Mouse (Mus musculus) megakaryocyte, adult 5-6 weeks (primary cell): ENCODE results near the gene Sf3b2. TPM values are rescaled to one million over a fixed set of nuclear protein-coding genes. Genes with fewer than 3 reads are reported as not detected.

Experiments
- ATAC-seq: 2 replicates; pipeline ENCODE4 v1.8.0; 2016; ENCODE audit warnings: mild to moderate bottlenecking, inconsistent platforms; ENCODE audit not compliant: poor library complexity, severe bottlenecking
- total RNA-seq, 2 experiments: library from RNA; stranded (forward) in 1 of 2; stranded (reverse) in 1 of 2; fragments of 153-499, 151-499 nt in 1 of 2; fragments of 221-1000, 200-1000 nt in 1 of 2; gene quantifications; 2 replicates each; pipeline versions ENCODE4 v1.2.3 to v1.2.4; 2015 to 2017

Sf3b2 gene
- total RNA-seq (2015) (109 TPM in 2 replicates), total RNA-seq (2017) (240 and 249 TPM in 2 replicates)

DNA sequence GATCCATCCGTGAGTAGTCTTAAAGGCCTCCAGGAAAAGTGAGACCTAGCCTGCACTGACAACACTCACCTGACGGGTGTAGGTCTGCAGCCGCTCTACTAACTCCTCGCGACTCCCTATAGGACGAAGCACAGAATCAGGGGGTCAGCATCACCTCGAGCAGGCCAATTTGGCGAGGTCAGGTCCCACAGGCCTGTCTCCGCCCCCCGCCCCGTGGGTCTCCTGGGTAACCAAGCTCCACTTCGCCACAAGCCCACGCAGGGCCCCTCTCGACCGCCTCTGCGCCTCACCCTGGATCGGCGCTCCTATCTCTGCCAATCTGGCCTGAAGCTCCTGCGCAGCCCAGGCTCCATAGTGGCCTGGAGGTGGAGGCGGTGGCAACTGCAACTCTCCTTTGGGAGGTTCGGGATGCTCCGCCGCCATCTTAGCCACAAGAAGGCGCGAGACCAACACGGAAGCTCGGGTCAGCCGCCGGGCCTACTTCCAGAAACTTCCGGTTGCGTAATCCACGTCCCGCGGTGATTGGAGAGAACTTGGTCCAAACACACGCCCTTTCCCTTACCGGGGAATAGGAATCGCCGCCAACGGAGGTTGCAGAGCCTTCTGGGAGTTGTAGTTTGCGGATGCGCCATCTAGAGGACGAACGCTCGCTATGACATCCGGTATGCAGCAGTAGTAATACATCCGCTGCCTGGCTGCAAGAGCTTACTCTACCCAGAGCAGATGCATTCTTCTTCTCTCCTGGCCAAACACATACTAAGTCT lies at the start of gene Sf3b2:
Gene Sf3b2, minus strand, starts transcription at position 484 of the 764 bp plus-strand sequence.
- peak; percentile 98 for ATAC-seq

DNA sequence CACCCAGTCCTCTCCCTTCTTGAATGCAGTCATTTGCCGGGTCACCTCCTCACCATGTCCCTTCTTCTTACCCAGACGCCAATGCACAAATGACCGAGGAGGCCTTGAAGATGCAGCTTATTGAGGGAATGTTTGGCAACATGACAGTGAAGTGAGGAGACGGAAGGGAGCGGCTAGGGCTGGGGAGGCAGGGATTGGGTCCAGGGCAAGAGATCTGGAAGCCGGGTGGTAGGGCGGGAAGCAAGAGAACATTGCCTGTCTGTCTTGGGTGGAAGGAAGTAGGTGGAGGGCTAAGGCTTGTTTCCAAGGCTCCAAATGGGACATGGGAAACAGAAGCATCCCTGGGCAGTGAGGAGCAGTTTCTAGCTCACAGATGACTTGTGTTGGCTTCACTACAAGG lies 46.1 kb upstream of the Sf3b2 start:
- ATAC-seq = no peak

DNA sequence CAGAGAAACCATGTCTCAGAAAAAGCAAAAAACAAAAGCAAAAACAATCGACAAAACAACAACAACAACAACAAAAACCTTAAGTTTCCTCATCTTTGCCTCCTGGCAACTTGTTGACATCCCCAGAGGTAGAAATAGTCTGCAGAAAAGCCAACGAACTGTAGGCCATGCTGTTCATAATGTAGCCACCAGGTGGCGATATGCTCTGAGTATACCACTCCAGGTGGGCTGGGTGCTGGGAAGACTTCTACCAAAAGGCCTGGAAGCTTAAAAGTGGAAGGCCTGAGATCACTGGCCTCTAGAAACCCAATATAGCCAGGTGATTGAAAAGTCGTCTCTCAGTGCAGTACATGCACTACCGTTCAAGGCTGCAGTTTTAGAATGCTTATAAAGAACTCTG lies 42.7 kb upstream of the Sf3b2 start:
- ATAC-seq = peak; percentile 67

DNA sequence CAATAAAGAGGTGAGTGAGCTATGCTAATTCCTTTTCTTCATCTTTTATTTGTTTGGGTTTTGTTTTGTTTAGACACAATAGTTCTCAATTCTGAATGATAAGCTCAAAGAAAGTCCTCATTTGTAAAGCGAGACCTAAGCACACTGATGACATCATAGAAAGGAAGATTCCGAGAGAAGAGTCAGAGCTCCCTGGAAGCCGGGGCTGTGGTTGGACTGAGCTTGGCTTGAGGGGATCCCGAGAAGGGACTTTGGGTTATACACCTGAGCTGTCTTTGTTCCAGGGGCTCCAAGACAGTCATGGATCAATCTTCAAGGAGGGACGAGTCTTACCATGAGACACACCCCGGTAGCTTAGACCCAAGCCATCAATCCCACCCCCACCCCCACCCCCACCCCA lies 40.2 kb upstream of the Sf3b2 start, which contains the start of gene Catsper1:
Gene Catsper1, plus strand, starts transcription at position 301 of the 400 bp plus-strand sequence.
- ATAC-seq = no peak

DNA sequence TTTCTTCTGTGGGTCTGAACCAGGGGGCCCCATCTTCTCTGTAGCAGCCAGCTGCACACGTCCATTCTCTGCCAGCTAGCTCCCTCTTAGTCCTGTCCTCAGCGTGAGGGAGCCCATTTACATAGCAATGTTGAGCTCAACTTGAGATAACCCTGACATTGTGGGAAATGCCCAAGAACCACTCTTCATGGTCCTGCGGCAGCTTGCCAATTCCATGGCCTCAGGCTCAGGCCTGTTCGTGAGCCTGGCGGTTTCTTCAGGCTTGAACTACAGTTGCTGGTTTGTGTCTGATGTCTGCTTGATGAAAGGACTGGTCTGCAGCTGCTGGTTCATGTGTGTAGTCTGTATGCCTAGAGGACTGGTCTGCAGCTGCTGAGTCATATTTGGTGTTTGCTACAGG lies 39.5 kb upstream of the Sf3b2 start:
- ATAC-seq = no peak

DNA sequence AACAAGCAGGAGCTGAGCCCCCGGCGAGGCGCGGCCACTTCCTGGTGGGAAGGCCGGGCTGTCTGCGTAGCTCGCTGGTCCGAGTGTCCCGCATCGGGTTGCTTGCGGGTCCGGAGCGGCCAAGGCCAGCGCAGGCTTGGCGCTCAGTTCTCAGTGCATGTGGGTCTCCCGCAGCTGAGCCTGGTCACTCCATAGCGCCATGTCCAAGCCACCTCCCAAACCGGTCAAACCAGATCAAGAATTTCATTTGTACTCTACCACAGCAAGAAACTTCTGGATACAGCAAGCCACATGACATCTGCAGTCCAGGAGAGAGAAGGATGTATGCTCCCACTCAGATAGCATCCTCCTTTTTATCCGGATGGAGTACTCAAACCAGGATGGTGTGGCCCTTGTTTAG lies 32.7 kb upstream of the Sf3b2 start:
- no peak for ATAC-seq

DNA sequence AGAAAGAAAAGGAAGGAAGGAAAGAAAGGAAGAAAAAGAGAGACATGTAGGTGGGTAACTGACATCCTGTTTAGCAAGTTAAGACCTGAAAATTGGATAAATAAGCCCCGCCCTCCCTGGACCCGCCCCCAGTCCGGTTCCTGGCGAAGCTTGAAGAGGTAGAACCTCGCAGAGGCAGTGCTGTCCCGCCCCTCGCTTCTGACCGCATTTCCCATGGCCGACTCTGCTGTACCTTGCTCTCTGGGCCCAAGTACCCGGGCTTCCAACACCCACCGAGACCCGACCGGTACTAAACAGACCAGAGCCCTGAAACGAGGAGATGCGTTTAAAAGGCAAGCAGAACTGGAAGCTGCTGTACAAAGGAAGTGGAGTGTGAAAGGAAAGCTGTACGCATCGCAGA lies 28.5 kb upstream of the Sf3b2 start:
- no peak for ATAC-seq

DNA sequence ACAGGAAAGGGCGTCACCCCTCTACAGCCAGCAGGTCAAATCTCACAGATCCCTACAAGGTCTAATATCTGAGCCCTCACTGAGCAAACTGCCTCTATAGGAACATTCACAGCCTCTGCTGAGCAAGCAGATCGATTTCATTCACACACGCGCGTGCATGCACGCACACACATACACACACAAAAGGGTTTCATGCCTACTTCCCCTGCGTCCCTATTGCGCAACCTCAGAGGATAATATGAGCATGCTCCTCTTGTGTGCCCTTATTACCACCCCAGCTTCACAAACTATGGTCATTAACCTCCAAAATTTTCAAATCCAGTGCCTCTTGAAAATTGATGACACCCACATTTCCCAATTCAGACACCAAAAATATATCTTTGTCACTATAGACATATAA lies 17.9 kb upstream of the Sf3b2 start:
- ATAC-seq = no peak

DNA sequence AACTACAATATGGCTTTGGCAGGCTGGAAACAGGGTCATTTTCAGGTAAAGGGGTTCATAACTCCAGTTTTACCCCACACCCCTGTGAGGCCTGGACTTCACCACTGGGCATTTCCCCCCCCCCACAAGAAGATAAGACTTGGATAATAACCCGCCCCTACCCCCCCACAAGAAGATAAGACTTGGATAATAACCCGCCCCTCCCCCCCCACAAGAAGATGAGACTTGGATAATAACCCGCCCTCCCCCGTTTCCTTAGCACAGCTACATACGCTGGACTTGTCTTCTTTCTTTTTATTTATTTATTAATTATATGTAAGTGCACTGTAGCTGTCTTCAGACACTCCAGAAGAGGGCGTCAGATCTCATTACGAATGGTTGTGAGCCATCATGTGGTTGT lies 13.8 kb upstream of the Sf3b2 start:
- ATAC-seq = no peak

DNA sequence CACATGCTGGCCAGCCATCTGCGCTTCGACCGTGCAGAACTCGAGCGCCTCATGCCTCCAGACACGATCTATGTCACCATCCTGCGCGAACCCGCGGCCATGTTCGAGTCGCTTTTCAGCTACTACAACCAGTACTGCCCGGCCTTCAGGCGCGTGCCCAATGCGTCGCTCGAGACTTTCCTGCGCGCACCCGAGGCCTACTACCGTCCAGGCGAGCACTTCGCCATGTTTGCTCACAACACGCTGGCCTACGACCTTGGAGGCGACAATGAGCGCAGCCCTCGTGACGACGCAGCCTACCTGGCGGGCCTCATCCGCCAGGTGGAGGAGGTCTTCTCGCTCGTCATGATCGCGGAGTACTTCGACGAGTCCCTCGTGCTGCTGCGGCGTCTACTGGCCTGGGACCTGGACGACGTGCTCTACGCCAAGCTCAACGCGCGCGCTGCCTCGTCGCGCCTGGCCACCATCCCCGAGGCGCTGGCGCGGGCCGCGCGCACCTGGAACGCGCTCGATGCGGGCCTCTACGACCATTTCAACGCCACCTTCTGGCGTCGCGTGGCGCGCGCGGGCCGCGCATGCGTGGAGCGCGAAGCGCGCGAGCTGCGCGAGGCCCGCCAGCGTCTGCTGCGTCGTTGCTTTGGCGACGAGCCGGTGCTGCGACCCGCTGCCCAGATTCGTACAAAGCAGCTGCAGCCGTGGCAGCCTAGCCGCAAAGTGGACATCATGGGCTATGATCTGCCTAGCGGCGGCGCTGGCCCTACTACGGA lies 11.9 kb upstream of the Sf3b2 start:
- no peak for ATAC-seq

DNA sequence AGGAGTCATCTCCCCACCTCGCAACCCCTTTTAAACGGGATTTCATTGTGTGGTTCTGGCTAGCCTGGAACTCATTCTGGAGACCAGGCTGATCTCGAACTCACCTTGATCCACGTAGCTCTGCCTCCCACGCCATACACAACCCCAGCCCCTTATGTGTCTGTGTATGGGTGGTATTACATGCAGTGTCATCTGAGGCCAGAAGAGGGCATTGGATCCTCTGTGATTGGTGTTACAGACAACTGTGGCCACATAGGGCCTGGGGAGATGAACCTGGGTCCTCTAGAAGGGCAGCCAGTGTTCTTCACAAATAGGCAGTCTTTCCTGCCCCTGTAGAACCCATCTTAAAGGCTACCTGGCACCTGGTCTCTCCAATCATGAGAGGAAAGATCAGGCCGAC lies 11.0 kb upstream of the Sf3b2 start:
- no peak for ATAC-seq

DNA sequence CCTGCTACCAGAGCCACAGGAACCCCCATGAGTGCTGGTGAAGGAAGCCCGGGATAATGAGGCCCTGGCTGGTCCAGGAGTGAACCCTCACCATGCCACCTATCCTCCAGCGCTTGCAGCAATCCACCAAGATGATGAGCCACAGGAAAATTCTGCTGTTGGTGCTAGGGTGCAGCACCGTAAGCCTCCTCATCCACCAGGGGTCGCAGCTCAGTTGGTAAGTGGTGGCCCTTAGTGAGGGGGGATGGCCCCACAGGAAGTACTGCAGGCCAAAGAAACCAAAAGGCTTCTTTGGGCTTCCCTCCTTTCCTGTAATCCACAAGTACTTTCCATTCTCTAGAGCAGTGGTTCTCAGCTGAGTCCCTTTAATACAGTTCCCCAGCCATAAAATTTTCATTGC lies 7.2 kb upstream of the Sf3b2 start:
- ATAC-seq = peak; percentile 49

DNA sequence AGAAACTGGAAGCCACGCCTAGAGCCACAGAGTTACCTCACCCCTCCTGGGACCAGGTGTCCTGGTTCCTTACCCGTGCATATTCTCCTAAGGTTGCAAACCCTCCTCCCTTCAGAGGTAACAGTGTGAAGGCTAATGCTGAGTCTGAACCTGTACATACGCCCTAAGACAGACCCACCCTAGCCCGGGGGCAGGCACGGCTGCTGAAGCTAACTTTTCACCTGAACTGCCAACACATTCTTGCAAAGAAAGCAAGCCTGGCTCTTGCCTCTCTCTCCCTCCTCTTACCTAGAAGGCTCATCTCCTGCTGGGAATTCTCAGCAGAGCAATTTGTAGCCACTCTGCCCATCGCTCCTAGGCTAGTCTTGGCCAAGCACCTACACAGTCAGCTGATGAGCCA lies 5.3 kb upstream of the Sf3b2 start:
- ATAC-seq = no peak

DNA sequence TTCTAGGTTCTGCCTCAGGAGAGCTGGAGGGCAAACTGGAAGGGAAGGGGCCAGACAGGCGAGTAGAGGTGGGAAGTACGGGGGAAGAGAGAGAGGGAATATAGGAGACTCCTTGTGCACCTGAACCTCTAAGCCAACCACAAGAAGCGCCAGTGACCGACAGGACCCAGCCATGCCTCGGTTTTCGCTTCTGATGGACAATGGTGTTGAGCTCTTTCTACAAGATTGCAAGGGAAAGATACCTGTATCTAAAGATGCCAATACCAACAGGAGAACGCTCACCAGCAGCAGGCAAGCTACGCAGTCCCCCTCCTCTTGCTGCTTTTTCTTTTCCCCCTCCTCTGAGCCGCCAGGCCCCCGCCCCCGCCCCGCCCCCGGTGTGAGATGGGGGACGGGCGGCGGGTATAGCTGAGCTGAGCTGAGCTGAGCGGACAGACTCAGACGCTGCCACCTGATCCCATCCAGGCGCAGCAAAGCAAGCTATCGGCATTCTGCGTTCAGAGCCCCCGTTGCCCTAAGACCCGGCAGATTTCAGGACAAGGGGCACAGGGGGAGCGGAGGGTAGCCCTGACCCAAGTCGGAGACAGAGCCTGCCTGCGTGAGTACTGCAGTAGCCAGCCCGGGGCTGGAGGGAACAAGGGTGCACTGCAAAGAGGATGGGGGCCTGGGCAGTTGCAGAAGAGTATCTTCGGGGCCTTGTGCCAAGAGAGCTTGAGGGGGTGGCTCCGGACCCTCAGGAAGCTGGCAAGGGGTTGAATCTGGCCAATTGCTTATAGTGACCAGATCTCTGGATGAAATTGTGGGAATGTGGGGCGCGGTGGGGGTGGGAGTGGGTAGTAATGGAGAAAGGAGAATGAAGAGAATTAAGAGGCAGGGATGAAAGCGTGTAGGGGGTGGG lies 2.9 kb upstream of the Sf3b2 start, which contains the start of gene Gal3st3:
Gene Gal3st3, plus strand, starts transcription at position 429 of the 898 bp plus-strand sequence.
- ATAC-seq = no peak

DNA sequence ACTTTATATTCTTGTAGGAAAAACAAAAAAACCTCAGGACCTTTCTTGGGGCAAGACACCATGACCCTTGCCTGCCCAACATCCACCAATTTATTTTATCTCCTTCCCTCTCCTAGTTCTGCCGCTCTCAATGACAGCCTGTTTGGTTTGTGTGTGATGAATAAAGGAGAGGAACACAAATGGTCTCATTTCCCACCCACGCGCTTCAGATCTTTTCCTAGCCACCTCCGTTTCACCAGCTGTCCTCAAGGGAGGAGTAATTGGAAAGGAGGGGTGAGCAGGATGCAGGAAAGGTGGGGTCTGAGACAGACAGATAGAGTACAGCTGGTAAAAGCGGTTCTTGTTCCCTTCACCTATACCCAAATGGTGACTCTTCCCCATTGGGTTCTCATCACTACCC lies 1.4 kb upstream of the Sf3b2 start:
- no peak for ATAC-seq

DNA sequence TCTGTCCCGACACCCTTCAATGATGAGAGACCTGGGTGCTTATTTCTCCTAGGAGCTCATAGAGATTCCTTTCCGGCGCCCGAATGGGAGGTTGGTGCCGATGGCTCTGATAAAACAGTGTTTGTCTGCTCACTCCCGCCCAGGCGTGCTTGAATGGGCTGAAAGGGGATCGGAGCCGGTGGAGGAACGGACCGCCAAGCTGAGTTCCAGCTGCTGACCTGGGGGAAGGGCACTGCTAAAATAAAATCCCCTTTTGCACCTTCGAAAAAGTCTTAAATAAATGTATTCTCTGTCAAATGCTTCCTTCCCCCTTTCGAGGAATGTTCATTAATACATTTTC lies 451 bp upstream of the Sf3b2 start:
- peak; percentile 7; the same call in 1 of the 2 replicates for ATAC-seq

DNA sequence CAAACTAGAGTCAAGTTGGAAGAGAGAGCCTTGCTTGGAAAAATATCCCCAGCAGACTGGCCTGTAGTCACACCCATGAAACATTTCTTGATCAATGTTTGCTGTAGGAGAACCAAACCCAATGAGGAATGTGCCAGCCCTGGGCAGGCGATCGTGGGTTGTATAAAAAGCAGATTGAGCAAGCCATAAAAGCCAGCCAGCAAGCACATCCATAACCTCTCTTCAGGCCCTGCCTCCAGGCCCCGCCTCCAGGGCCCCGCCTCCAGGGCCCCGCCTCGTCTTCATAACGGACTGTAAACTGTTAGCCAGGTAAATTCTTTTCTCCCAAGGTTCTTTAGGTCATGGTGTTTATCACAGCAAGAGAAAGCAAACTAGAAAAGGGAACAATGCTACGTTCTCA lies 16.9 kb downstream of the Sf3b2 start:
- no peak for ATAC-seq

DNA sequence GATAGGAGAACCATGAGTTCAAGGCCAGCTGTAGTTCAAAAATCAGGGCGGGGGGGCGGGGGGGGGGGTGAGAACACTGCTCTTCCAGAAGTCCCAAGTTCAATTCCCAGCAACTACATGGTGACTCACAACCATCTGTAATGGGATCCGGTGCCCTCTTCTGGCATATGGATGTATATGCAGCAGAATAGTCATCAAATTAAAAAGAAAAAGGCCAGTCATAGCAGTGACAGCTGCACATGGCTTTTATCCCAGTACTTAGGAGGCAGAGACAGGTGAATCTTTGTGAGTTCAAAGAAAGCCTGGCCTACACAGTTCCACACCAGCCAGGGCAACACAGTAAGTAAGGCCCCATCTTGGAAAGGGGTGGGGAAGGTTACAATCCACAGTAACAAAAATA lies 18.1 kb downstream of the Sf3b2 start:
- no peak for ATAC-seq

DNA sequence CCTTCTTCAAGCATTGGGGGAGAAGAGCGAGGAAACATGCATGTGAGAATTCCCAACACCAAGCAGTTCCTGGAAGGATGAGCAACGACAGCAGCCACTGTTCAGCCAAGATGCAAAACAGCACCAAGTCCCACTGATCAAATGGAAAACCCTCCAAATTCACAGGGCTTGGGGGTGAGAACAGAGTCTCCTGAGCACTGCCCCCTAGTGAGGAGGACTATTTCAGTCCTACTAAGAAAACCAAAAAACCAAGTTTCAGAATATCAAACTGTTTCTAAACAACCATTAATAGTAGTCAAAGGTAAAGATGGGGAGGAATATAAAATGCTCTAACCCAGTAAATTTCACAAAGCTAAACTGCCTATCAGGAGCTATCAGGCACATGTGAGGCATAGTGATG lies 18.7 kb downstream of the Sf3b2 start:
- no peak for ATAC-seq

DNA sequence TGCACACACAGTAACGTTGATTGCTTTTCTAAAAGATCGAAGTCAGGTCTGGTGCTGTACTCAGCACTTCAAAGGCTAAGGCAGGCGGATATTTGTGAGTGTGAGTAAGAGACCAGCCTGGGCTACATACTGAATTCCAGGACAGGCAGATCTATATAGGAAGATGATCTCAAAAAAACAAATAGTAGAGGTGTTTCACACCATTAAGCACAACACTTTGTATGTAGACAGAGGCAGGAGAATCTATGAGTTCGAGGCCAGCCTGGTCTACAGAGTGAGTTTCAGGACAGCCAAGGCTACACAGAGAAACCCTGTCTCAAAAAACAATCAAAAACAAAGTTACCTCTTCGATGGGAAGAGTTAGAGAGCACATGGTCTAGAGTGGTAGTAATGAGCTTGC lies 19.5 kb downstream of the Sf3b2 start:
- no peak for ATAC-seq

DNA sequence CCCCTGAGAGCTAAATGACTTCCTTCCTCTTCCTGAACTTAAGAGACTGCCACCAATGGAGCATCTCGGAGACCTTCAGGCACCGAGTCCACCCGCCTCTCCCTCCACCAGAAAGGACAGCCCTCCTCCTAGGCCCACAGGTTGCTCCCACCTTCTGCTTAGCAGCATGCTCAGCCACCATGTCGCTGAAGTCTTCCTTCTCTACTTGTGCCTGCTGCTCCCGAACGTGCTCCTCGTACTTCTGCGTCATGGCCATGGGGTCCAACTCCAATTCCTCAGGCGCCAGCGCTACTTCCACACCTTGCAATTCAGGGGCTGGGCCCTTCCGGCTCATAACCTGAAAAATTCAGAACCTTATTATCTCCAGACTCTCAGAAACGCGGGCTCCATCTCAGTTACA lies 20.6 kb downstream of the Sf3b2 start:
- ATAC-seq = no peak
